Mouse (Mus musculus) stomach, postnatal 0 days (tissue): Measurements from ENCODE around the gene Slit1. TPM values are rescaled to one million over a fixed set of nuclear protein-coding genes. Genes with fewer than 3 reads are reported as not detected.

Experiments
- ATAC-seq: fragments of 200-750 bp; cut with Nextera tagmentation; 2 replicates; pipeline ENCODE4 v1.8.0; 2017; ENCODE audit not compliant: low FRiP score, low TSS enrichment
- DNase-seq: peaks from one replicate; pipeline ENCODE4 v3.0.0-alpha.2; 2016; ENCODE audit warnings: low spot score
- H3K27ac ChIP-seq: fragments of 300-500 bp; sonication (generic); replicated peaks from 2 replicates; pipeline ENCODE4 v1.5.1; 2014; ENCODE audit warnings: mild to moderate bottlenecking, control low read depth
- H3K27me3 ChIP-seq: fragments of 300-500 bp; sonication (generic); 2 replicates; pipeline ENCODE4 v1.6.1; 2014; ENCODE audit warnings: low read length; ENCODE audit not compliant: control insufficient read depth, insufficient read depth
- H3K36me3 ChIP-seq: fragments of 300-500 bp; sonication (generic); 2 replicates; pipeline ENCODE4 v1.6.1; 2014; ENCODE audit warnings: low read length, mixed read lengths; ENCODE audit not compliant: control insufficient read depth, insufficient read depth
- H3K4me1 ChIP-seq: fragments of 300-500 bp; sonication (generic); replicated peaks from 2 replicates; pipeline ENCODE4 v1.6.1; 2014; ENCODE audit warnings: antibody characterized with exemption; ENCODE audit not compliant: control insufficient read depth, insufficient read depth
- H3K4me2 ChIP-seq: fragments of 300-500 bp; sonication (generic); replicated peaks from 2 replicates; pipeline ENCODE4 v1.6.1; 2014; ENCODE audit warnings: low read depth, mild to moderate bottlenecking, control low read depth, moderate library complexity
- H3K4me3 ChIP-seq: fragments of 300-500 bp; sonication (generic); 2 replicates; pipeline ENCODE4 v1.5.1; 2014; ENCODE audit warnings: low read depth, low read length, control low read depth
- H3K9ac ChIP-seq: fragments of 300-500 bp; sonication (generic); 2 replicates; pipeline ENCODE4 v1.6.1; 2014; ENCODE audit warnings: mild to moderate bottlenecking, low read length, control low read depth, mixed read lengths
- H3K9me3 ChIP-seq: fragments of 300-500 bp; sonication (generic); 2 replicates; pipeline ENCODE4 v1.6.1; 2016; ENCODE audit warnings: low read length; ENCODE audit not compliant: control insufficient read depth
- CTCF ChIP-seq: IDR thresholded peaks from 2 replicates; pipeline ENCODE4 v1.5.1; 2016; ENCODE audit warnings: antibody characterized with exemption, low read depth, mild to moderate bottlenecking, moderate library complexity
- EP300 ChIP-seq: optimal IDR thresholded peaks from 2 replicates; pipeline ENCODE3; 2016; ENCODE audit warnings: antibody characterized with exemption
- WGBS: fragments of 180-500 bp; shearing (Covaris S2); extraction: QIAGEN DNeasy Blood & Tissue Kit; methylation state at CpG from one replicate; pipeline ENCODE4 v1.1.7; 2014; 5-methylcytosine and 5-hydroxymethylcytosine counted together
- polyA plus RNA-seq: library from polyadenylated mRNA; unstranded; fragments of >200 nt; fragmentation: Nextera tagmentation; extraction: Ambion mirVana; gene quantifications from 2 replicates; pipeline ENCODE4 v1.2.1, GENCODE M21; 2015

The Slit1 gene
- polyA plus RNA-seq, 1 experiment from 2014 or later = 0.28 TPM

- Histone ChIP-seq H3K4me3 (no peak overlapping the region), H3K27ac (no peak overlapping the region), H3K27me3 (no peaks in the 10 kb centered on the region), H3K4me1 (no peaks in the 10 kb centered on the region), H3K36me3 (no peaks in the 10 kb centered on the region), H3K4me2 (no peak overlapping the region), H3K9me3 (no peaks in the 10 kb centered on the region), H3K9ac (no peak overlapping the region)
- ATAC-seq = 0 out of 2 replicates have a peak, but pooled peaks have one; percentile 28
- 14% methylated on average over 6 of the region's 6 CpGs for WGBS
- no peak for DNase-seq
- TF ChIP-seq EP300 = no peak
- no peak for TF ChIP-seq CTCF
Observed at GRCm38 (mm10) chr19:41655089-41655783, 88.2 kb downstream of the Slit1 start.

GRCm38 (mm10) chr19:41651967-41652366, 91.5 kb downstream of the Slit1 start:
- WGBS = 53% methylated on average over 10 of the region's 10 CpGs
- no peak overlapping the region for H3K27ac ChIP-seq
- ATAC-seq = no peak
- H3K36me3 ChIP-seq = no peaks in the 10 kb centered on the region
- H3K27me3 ChIP-seq = no peaks in the 10 kb centered on the region
- H3K9me3 ChIP-seq = no peaks in the 10 kb centered on the region
- no peak overlapping the region for H3K9ac ChIP-seq
- H3K4me1 ChIP-seq = no peaks in the 10 kb centered on the region
- TF ChIP-seq EP300 (no peak), CTCF (no peak)
- no peak for DNase-seq
- no peak overlapping the region for H3K4me2 ChIP-seq
- no peak overlapping the region for H3K4me3 ChIP-seq

- WGBS = 46% methylated on average over 10 of the region's 10 CpGs
- Histone ChIP-seq H3K27me3 (no peaks in the 10 kb centered on the region), H3K9me3 (no peaks in the 10 kb centered on the region)
Observed at GRCm38 (mm10) chr19:41649394-41649793, 94.1 kb downstream of the Slit1 start.

GRCm38 (mm10) chr19:41646947-41647631, 96.4 kb downstream of the Slit1 start:
- peak; percentile 78 for DNase-seq
- no peaks in the 10 kb centered on the region for H3K9me3 ChIP-seq
- peak; percentile 86 for TF ChIP-seq CTCF
- TF ChIP-seq EP300 = no peak
- H3K4me1 ChIP-seq = no peaks in the 10 kb centered on the region
- H3K4me2 ChIP-seq = no peak overlapping the region
- no peak overlapping the region for H3K4me3 ChIP-seq
- no peak overlapping the region for H3K27ac ChIP-seq
- ATAC-seq = peak; percentile 43; the same call in 1 of the 2 replicates
- no peaks in the 10 kb centered on the region for H3K36me3 ChIP-seq
- no peaks in the 10 kb centered on the region for H3K27me3 ChIP-seq
- H3K9ac ChIP-seq = no peak overlapping the region
- 39% methylated on average over 16 of the region's 16 CpGs for WGBS

More at GRCm38 (mm10) chr19:41649394-41649793, 94.1 kb downstream of the Slit1 start:
- H3K4me2 ChIP-seq = no peak overlapping the region
- no peak for ATAC-seq
- H3K27ac ChIP-seq = no peak overlapping the region
- H3K4me3 ChIP-seq = no peak overlapping the region
- no peak for TF ChIP-seq CTCF
- no peak for TF ChIP-seq EP300
- no peaks in the 10 kb centered on the region for H3K36me3 ChIP-seq
- DNase-seq = no peak
- H3K9ac ChIP-seq = no peak overlapping the region
- H3K4me1 ChIP-seq = no peaks in the 10 kb centered on the region

GRCm38 (mm10) chr19:41643010-41643409, 100.5 kb downstream of the Slit1 start:
- no peak overlapping the region for H3K9ac ChIP-seq
- H3K4me2 ChIP-seq = no peak overlapping the region
- ATAC-seq = no peak
- H3K4me1 ChIP-seq = no peaks in the 10 kb centered on the region
- DNase-seq = no peak
- H3K4me3 ChIP-seq = no peak overlapping the region
- H3K27me3 ChIP-seq = no peaks in the 10 kb centered on the region
- H3K36me3 ChIP-seq = no peaks in the 10 kb centered on the region
- 54% methylated on average over 11 of the region's 11 CpGs for WGBS
- no peaks in the 10 kb centered on the region for H3K9me3 ChIP-seq
- no peak for TF ChIP-seq EP300
- TF ChIP-seq CTCF = no peak
- H3K27ac ChIP-seq = no peak overlapping the region

GRCm38 (mm10) chr19:41634999-41635398, 108.5 kb downstream of the Slit1 start:
- Histone ChIP-seq H3K27me3 (no peaks in the 10 kb centered on the region), H3K4me2 (no peak overlapping the region), H3K27ac (no peak overlapping the region), H3K9ac (no peak overlapping the region), H3K4me3 (no peak overlapping the region), H3K9me3 (no peaks in the 10 kb centered on the region), H3K36me3 (no peaks in the 10 kb centered on the region), H3K4me1 (no peaks in the 10 kb centered on the region)
- TF ChIP-seq CTCF = no peak
- TF ChIP-seq EP300 = no peak
- ATAC-seq (no peak), DNase-seq (no peak)
- whole genome bisulfite sequencing = 74% methylated on average over 6 of the region's 6 CpGs
